Mouse (Mus musculus): ENCODE results near the gene Gm5148.

Gm5148 gene

GRCm38 (mm10) chr3:37724171-37724804, at the start of gene Gm5148:
Gm5148 (minus strand) TSS chr3:37724490.
- DNase-seq (ENCODE audit: low read depth, low spot score) = peak; percentile 75

- DNase-seq (ENCODE audit: low read depth, low spot score) = peak; percentile 35
Observed at GRCm38 (mm10) chr3:37770951-37771350, 46.7 kb upstream of the Gm5148 start.

- DNase-seq (ENCODE audit: low read depth, low spot score) = no peak
Observed at GRCm38 (mm10) chr3:37769268-37769756, 45.0 kb upstream of the Gm5148 start.

- no peak for DNase-seq (ENCODE audit: low read depth, low spot score)
Observed at GRCm38 (mm10) chr3:37767147-37768015, 43.1 kb upstream of the Gm5148 start.

DNA sequence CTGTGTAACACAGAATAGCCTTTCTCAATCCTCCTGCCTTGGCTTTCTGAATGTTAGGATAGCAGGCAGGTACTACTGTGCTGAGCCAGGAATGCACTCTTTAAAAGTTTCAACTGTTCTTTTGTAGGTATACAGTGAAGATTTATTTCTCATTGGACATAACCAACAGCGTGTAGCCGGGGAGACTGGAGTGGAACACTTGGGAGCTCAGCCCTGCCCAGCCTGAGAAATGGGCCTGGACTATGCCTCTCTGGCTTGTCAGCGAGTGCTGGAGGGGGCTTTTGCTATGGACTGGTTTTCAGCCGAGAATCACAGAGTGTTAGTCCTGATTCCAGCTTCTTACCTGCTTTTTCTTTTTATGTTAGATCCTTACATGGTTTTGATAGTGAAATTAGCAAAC, 42.3 kb upstream of the Gm5148 start:
- DNase-seq (ENCODE audit: low read depth, low spot score) = no peak

GRCm38 (mm10) chr3:37765971-37766370, 41.7 kb upstream of the Gm5148 start:
- DNase-seq (ENCODE audit: low read depth, low spot score) = no peak

DNA sequence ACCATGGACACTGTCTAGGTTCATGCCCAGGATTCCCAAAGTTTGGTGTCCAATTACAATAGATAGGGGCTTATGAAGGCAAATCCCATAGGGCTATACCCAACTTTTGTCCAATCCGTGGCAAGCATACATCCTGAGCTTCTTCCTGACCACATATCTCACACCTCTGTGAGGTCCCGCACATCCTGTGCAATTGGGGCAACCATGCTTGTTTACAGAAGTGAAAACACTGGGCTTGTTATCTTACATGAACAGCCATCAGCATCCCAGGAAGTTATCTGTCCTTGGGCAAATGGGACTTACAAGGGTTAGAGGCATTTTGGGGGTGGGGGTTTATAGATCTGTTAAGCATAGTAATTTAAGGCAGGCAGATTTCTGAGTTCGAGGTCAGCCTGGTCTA, 41.0 kb upstream of the Gm5148 start:
- no peak for DNase-seq (ENCODE audit: low read depth, low spot score)

DNA sequence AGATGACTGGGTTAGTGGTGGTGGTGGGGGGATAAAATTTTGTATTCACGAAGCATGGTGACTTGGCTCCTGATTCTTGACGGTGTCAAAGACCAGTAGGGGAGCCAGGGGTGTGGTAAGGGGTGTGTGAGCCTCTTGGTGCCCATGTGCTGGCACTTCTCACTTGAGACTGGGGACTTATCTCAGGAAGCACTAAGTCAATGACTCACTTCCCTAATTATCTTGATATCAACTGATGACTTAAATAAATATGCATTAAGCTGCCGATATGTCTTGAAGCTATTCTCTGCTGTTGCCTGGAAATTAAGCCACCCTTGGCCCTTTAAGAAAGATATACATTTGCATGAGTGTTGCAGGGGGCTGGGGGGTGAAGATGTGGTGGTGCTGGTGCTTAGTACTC, 38.0 kb upstream of the Gm5148 start:
- no peak for DNase-seq (ENCODE audit: low read depth, low spot score)

DNA sequence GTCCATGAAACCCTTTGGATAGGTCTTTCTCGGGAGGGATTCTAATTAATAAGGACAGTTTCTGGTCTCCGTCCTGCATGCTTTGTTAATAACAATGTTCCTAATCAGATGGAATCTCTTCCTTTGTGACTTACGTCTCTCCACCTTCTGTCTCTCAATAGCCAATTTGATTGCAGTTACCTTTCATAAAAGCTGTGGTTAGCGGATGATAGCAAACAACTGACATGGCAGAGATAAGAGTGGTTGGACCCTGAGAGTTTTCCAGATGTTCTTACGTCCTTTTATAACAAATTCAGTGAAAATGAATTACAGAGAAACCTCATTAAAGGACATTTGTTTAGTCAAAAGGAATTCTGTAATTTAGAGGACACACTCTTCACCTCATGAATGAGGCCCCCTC, 37.5 kb upstream of the Gm5148 start:
- no peak for DNase-seq (ENCODE audit: low read depth, low spot score)

- peak; percentile 50 for DNase-seq (ENCODE audit: low read depth, low spot score)
Observed at GRCm38 (mm10) chr3:37760866-37761265, 36.6 kb upstream of the Gm5148 start.

DNA sequence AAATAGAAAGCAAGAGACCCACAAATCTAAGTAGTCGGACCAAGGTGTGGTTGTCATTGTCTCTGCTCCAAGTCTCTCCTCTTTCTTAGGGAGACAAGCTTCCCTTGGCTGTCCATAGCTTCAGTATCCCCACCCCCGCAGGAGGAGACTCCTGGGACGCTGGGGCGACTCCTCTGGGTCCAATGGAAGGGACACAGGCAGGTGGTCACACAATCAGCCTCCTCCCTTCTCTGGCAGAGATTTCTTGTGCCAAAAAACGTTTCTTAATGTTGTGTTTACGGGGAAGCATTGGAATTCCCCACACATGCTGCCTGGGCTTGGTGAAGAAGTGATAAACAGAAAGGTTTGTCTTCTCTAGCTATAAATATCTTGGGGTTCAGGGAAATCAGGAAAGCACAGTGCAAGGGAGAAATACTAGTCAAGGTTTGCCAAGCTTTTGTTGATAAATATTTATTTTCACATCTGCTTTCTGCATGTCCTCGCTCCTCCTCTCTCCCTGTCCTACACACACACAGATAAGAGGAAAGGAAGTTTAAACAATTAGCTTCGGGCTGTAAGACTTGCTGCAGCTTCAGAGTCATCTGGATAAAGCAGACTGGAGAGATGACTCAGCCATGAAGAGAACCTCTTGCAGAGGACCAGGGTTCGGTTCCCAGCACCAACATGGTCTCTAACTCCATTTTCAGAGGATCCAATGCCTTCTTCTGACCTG, 34.5 kb upstream of the Gm5148 start:
- DNase-seq (ENCODE audit: low read depth, low spot score) = no peak

DNA sequence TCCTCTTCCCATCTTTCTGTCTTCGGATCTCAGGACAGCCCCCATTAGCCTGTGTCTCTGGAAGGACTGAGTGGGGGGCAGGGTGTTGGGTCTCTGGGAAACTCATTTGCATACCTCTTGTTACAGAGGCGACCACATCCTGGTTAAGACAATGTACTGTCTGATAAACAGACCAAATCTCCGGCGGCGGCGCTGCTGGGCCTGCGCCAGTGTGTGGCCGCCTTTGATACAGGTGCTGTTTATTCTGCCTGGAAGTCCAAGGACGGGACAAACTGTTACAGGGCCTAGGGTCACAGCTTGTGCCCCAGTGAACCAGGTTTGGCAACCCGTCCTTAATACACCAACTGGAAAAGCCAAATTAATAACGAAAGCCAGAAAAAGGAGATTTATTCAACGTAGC, 33.8 kb upstream of the Gm5148 start:
- peak; percentile 64 for DNase-seq (ENCODE audit: low read depth, low spot score)

GRCm38 (mm10) chr3:37757613-37758012, 33.3 kb upstream of the Gm5148 start:
- DNase-seq (ENCODE audit: low read depth, low spot score) = no peak

GRCm38 (mm10) chr3:37756005-37756404, 31.7 kb upstream of the Gm5148 start:
- DNase-seq (ENCODE audit: low read depth, low spot score) = no peak

DNA sequence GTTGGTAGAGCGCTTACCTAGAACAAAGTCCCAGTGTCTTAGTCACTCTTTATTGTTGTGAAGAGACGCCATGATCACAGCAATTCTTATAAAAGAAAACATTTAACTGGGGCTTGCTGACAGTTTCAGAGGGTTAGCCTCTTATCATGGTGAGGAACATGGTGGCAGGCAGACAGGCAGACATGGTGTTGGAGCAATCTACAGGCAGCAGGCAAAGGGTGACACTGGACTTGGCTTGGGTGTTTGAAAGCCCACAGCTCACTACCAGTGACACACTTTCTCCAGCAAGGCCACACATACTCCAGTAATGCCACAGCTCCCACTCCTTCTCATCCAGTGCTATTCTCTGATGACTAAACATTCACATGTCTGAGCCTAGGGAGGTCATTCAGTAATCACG, 30.3 kb upstream of the Gm5148 start:
- no peak for DNase-seq (ENCODE audit: low read depth, low spot score)

DNA sequence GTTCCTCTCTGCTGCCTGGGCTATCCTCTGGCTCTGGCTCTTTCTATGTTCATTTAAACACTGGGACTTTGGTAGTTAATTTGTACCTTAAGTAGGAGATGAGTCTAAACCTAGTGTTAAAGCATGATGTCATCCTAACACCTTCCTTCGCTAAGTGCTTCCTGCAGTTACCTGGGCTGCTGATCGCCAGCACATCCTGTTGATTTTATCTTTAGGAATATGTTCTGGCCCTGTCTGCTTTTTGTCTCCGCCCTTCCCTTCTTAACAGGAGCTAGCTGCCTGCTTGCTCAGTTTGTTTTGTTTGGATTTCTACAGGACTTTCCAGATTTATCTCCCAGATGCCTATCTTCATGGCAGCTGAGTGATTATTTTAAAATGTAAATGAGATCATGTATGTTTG, 28.9 kb upstream of the Gm5148 start:
- no peak for DNase-seq (ENCODE audit: low read depth, low spot score)

DNA sequence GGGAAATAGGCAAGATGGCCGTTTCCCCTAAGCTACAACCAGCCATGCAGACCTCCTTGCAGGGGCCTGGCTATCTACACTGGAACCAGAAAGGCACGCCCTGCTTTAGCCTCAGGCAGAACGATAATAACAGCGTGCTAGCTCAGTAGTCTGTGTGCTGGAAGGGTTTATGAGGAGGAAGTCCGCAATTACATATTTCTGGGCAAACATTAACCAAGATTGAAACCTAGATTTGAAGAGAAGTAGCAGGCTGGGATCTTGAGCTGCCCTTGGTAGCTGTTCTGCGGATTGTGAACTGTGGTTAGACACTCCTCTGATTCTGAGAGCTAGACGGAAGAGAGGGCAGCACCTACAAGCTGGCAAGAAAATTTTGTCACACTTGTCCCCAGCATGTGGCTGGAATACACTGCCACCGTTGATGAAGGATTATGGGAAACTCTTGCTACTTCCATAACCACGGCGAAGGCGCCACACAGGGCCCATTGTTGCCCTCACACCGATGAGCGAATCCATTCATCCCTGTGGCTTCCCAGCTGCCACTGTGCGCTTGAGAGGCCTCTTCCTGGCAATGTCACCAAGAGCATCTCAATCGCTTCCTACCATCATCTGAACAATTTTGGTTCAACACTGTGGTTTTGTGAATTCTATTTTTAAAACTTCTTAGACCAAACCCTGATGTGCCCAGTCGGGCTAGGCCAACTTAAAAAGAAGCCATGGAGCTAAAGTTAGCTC, 23.9 kb upstream of the Gm5148 start:
- no peak for DNase-seq (ENCODE audit: low read depth, low spot score)

DNA sequence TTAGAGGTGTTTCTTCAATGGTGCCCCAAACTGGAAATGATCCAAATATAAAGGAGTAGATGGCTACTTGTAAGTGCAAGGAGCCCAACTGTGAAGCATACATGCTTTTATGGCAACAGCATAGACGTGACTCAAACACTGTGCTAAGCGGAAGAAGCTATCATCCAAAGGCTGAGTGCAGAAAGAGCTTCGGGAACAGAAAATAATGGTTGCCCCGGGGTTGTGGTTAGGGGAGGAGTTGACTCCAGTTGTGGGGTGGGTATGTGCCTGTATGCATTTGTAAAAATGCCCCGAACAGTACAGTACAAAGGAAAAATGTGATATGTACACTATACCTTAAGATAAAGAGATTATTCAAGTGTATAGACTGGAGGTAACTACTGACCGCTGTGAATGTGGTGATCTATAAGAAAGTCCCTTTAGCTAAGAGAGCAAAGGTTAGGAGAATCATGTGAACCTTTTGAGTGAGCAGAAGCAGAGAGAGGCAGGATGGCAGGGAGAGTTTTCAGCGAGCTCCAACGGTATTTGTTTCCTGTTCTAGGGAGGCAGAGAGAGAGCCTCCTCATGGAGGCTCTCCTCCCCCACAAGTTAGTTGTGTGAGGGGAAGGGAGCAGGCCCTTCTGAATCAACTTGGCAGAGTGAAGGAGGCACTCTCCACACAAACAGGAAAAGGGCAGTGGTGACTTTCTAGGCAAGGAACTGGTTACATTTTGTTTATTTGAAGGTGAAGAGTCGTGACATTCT, 23.1 kb upstream of the Gm5148 start:
- no peak for DNase-seq (ENCODE audit: low read depth, low spot score)

- DNase-seq (ENCODE audit: low read depth, low spot score) = no peak
Observed at GRCm38 (mm10) chr3:37744050-37744449, 19.8 kb upstream of the Gm5148 start.

DNA sequence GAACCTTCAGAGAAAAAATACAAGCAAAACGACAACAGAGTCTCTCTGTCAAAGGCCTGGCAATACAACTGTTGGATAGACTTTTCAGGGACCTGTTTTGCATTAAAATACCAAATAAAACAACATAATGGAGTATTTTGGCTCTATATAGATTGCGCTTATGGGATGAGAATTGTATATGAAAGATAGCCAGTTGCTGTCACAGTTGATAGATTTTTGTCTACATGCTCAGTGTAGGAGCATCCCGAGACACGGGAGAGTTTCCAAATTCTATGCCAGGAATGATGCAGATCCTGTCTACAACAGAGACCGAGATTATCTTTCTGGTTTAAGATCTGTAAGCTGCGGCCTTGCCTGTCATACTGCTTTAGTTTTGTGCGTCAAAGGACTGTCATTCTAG, 15.7 kb upstream of the Gm5148 start:
- no peak for DNase-seq (ENCODE audit: low read depth, low spot score)
